Mouse (Mus musculus): ENCODE data around the gene Tnfaip8l1.
A peak's percentile ranks its signal among the peaks of the same experiment; 100 is the strongest.

- peak; percentile 44 to 49 (median 46) for TF ChIP-seq CTCF (IDR thresholded peaks at IDR 0.05 in 2 of 3, conservative IDR thresholded peaks at IDR 0.05 in 1 of 3; ENCODE audit: control insufficient read depth in 1 of 3, insufficient read depth in 1 of 3, low read depth in 2 of 3, low read length in 3 of 3, poor library complexity in 1 of 3, severe bottlenecking in 1 of 3)
- no peak for TF ChIP-seq USF1 (IDR thresholded peaks at IDR 0.05; ENCODE audit: low read depth, low read length)
- TF ChIP-seq POLR2A (IDR thresholded peaks at IDR 0.05; ENCODE audit: control insufficient read depth in 1 of 2, insufficient read depth in 1 of 2, low read depth in 1 of 2, low read length in 2 of 2, poor library complexity in 1 of 2): no peak
- TF ChIP-seq ZC3H11A (IDR thresholded peaks at IDR 0.05; ENCODE audit: low read depth, low read length): no peak
- no peak for TF ChIP-seq GATA1 (IDR thresholded peaks at IDR 0.05; ENCODE audit: low read depth, low read length)
- TF ChIP-seq TBP (IDR thresholded peaks at IDR 0.05; ENCODE audit: low read depth, low read length): no peak
- TF ChIP-seq MYB (IDR thresholded peaks at IDR 0.05; ENCODE audit: low read depth, low read length): no peak
Observed at GRCm38 (mm10) chr17:56201642-56202041, 39.4 kb downstream of the Tnfaip8l1 start.
